ENCODE assay signal across 11 mouse cellular contexts in the genomic region with DNA sequence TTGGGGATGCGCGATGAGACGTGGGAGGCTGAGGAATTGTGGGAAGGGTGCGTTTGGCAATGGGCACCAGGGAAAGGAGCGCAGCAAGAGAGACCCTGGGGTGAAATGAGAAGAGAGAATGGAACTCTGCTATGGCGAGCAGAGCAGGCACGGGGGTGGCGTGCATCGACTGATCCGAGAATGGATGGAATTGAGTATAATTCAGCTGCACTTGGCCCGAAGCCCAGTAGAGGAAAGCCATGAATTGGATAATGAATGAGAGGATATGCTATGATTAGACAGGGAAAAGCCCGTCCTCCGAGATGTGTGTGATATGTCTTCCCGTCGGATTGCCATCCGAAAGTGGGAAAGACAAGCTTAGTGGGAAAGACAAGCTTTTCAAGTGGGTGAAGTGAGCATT. TPM values are rescaled to one million over a fixed set of nuclear protein-coding genes. Genes with fewer than 3 reads are reported as not detected.
A peak's percentile ranks its signal among the peaks of the same experiment; 100 is the strongest.
DNase-seq lines count a peak whose midpoint lies in the region; ATAC-seq lines count a peak whose summit lies in the region.
"Had no signal": no experiment of that assay in that cellular context is flagged by ENCODE, and none has a peak within 500 bp of the region (broad histone marks: within the 10 kb centered on the region; RNA-seq: fewer than 3 reads in every experiment).

No protein-coding gene starts in this region.

- H3K9ac ChIP-seq in hindbrain, embryonic 14.5 days: no peak overlapping the region
- no peak overlapping the region for H3K9ac ChIP-seq in midbrain, embryonic 15.5 days

- H3K36me3 ChIP-seq in hindbrain, embryonic 14.5 days (replicated peaks; ENCODE audit: control insufficient read depth, insufficient read depth): no peaks in the 10 kb centered on the region
- no peaks in the 10 kb centered on the region for H3K36me3 ChIP-seq in midbrain, embryonic 15.5 days (replicated peaks)

- ATAC-seq in hindbrain, embryonic 14.5 days (ENCODE audit: low FRiP score): peak; percentile 61
- ATAC-seq in midbrain, embryonic 15.5 days (replicated peaks): peak; percentile 57; the same call in 1 of the 2 replicates

- peak; percentile 34 to 42 for DNase-seq in cerebellum, adult 18-20 months
- DNase-seq in cerebellum, adult 11-12 months: no peak
- peak; percentile 49 for DNase-seq in layer of hippocampus, adult 11-12 months (ENCODE audit: low spot score)
- DNase-seq in layer of hippocampus, adult 9-10 months (ENCODE audit: low spot score): no peak
- no peak for DNase-seq in hindbrain, embryonic 14.5 days (ENCODE audit: low spot score)
- DNase-seq in retina, embryonic 14.5 days (ENCODE audit: low spot score): no peak
- no peak for DNase-seq in thymus, postnatal 14 days
- DNase-seq: cerebellum, adult 11 months; gastrocnemius, adult 2 months had no signal

- no peaks in the 10 kb centered on the region for H3K4me1 ChIP-seq in hindbrain, embryonic 14.5 days (replicated peaks; ENCODE audit: control insufficient read depth, insufficient read depth, low read length)
- no peaks in the 10 kb centered on the region for H3K4me1 ChIP-seq in midbrain, embryonic 15.5 days

- H3K27me3 ChIP-seq in hindbrain, embryonic 14.5 days (ENCODE audit: control insufficient read depth, insufficient read depth, low read length): peaks cover 6% of the 10 kb centered on the region; the same call in 1 of the 2 replicates
- H3K27me3 ChIP-seq in midbrain, embryonic 15.5 days (replicated peaks): no peaks in the 10 kb centered on the region

- no peak overlapping the region for H3K27ac ChIP-seq in hindbrain, embryonic 14.5 days
- H3K27ac ChIP-seq in midbrain, embryonic 15.5 days: no peak overlapping the region
- H3K27ac ChIP-seq: gastrocnemius, adult 2 months had no signal

- H3K4me2 ChIP-seq in hindbrain, embryonic 14.5 days (replicated peaks): no peak overlapping the region
- no peak overlapping the region for H3K4me2 ChIP-seq in midbrain, embryonic 15.5 days

- 59% methylated on average over 16 of the region's 16 CpGs for WGBS in hindbrain, embryonic 14.5 days
- WGBS in midbrain, embryonic 15.5 days: 68% methylated on average over 16 of the region's 16 CpGs

- H3K9me3 ChIP-seq in hindbrain, embryonic 14.5 days (ENCODE audit: control insufficient read depth, low read length): no peaks in the 10 kb centered on the region
- no peaks in the 10 kb centered on the region for H3K9me3 ChIP-seq in midbrain, embryonic 15.5 days

- no peak overlapping the region for H3K4me3 ChIP-seq in hindbrain, embryonic 14.5 days (replicated peaks; ENCODE audit: low read length)
- no peak overlapping the region for H3K4me3 ChIP-seq in midbrain, embryonic 15.5 days
- H3K4me3 ChIP-seq: gastrocnemius, adult 2 months had no signal

RNA-seq across cellular contexts. Expression of a gene that starts 26.7 kb away (rescaled TPM):
- 24.6 and 33.0 TPM in 2 replicates for polyA plus RNA-seq in hindbrain, embryonic 14.5 days (2014; fragmentation: Nextera tagmentation; extraction: Ambion mirVana)
- polyA plus RNA-seq in midbrain, embryonic 15.5 days (2015; fragmentation: Nextera tagmentation; extraction: Ambion mirVana): 23.0 and 23.6 TPM in 2 replicates
- polyA plus RNA-seq: liver, adult 2 months had no signal

Comparison
In these comparisons a context has a peak if more than half of its experiments do, and no peak if none do; other contexts are left out.
1. DNase-seq: peak in cerebellum, adult 18-20 months (2 of 2) and layer of hippocampus, adult 11-12 months (single experiment); none in cerebellum, adult 11-12 months (single experiment), layer of hippocampus, adult 9-10 months (single experiment), hindbrain, embryonic 14.5 days (single experiment), retina, embryonic 14.5 days (single experiment) and thymus, postnatal 14 days (single experiment).